22 mouse cellular contexts compared by ENCODE assay signal in genomic region chr12:119062490-119062889, GRCm38 (mm10).
A peak's percentile ranks its signal among the peaks of the same experiment; 100 is the strongest.
DNase-seq lines count a peak whose midpoint lies in the region; ATAC-seq lines count a peak whose summit lies in the region.
"Had no signal": no experiment of that assay in that cellular context is flagged by ENCODE, and none has a peak within 500 bp of the region (broad histone marks: within the 10 kb centered on the region; RNA-seq: fewer than 3 reads in every experiment).

No protein-coding gene starts in this region.

- no peak overlapping the region for H3K4me2 ChIP-seq in lung, embryonic 16.5 days (ENCODE audit: low read depth, low read length)
- H3K4me2 ChIP-seq: embryonic facial prominence, embryonic 13.5 days; embryonic facial prominence, embryonic 15.5 days; forebrain, embryonic 12.5 days had no signal

- DNase-seq in frontal cortex, postnatal 25 days (ENCODE audit: low spot score in 2 of 2) = no peak
- DNase-seq in lung, postnatal 36 days = no peak
- DNase-seq in telencephalon, adult 2 months (ENCODE audit: low read depth, low spot score) = peak; percentile 32
- no peak for DNase-seq in adrenal gland, postnatal 25 days
- DNase-seq: adrenal gland, adult 2 months; adrenal gland, postnatal 10 days; adrenal gland, postnatal 36 days; cerebellum, adult 11 months; cerebellum, adult 18-20 months; cerebellum, adult 8-10 months; cerebellum, adult 9-11 months; cerebellum, postnatal 14 days; cerebellum, postnatal 36 days; embryo, embryonic 11 days had no signal

- ATAC-seq in frontal cortex, adult (ENCODE audit: low TSS enrichment) = peak; percentile 79
- ATAC-seq in lung, embryonic 16.5 days (ENCODE audit: low read depth) = 0 out of 2 replicates have a peak, but pooled peaks have one; percentile 41
- ATAC-seq: forebrain, embryonic 14.5 days had no signal

- H3K4me3 ChIP-seq in lung, embryonic 16.5 days (ENCODE audit: low read length) = no peak overlapping the region
- H3K4me3 ChIP-seq: embryonic facial prominence, embryonic 13.5 days; embryonic facial prominence, embryonic 15.5 days; erythroblast, embryonic 14.5 days; forebrain, embryonic 10.5 days; forebrain, embryonic 12.5 days had no signal

- no peaks in the 10 kb centered on the region for H3K36me3 ChIP-seq in lung, embryonic 16.5 days (ENCODE audit: control insufficient read depth, insufficient read depth, low read length)
- H3K36me3 ChIP-seq: embryonic facial prominence, embryonic 13.5 days; embryonic facial prominence, embryonic 15.5 days; forebrain, embryonic 10.5 days; forebrain, embryonic 12.5 days had no signal

- H3K4me1 ChIP-seq in lung, embryonic 16.5 days (replicated peaks; ENCODE audit: control insufficient read depth, insufficient read depth, low read length) = no peaks in the 10 kb centered on the region; the same call in 1 of the 2 replicates
- H3K4me1 ChIP-seq: embryonic facial prominence, embryonic 13.5 days; embryonic facial prominence, embryonic 15.5 days; forebrain, embryonic 10.5 days; forebrain, embryonic 12.5 days had no signal

- no peak overlapping the region for H3K27ac ChIP-seq in lung, embryonic 16.5 days (ENCODE audit: low read length)
- H3K27ac ChIP-seq: embryonic facial prominence, embryonic 13.5 days; embryonic facial prominence, embryonic 15.5 days; forebrain, embryonic 10.5 days; forebrain, embryonic 12.5 days had no signal

- no peaks in the 10 kb centered on the region for H3K27me3 ChIP-seq in lung, embryonic 16.5 days (ENCODE audit: control insufficient read depth, insufficient read depth, low read depth, low read length)
- H3K27me3 ChIP-seq: embryonic facial prominence, embryonic 13.5 days; embryonic facial prominence, embryonic 15.5 days; forebrain, embryonic 12.5 days had no signal

- no peaks in the 10 kb centered on the region for H3K9me3 ChIP-seq in lung, embryonic 16.5 days (ENCODE audit: control insufficient read depth, low read length)
- H3K9me3 ChIP-seq: embryonic facial prominence, embryonic 13.5 days; embryonic facial prominence, embryonic 15.5 days; forebrain, embryonic 10.5 days; forebrain, embryonic 12.5 days had no signal

- no peak overlapping the region for H3K9ac ChIP-seq in lung, embryonic 16.5 days (ENCODE audit: low read length)
- H3K9ac ChIP-seq: embryonic facial prominence, embryonic 13.5 days; embryonic facial prominence, embryonic 15.5 days; forebrain, embryonic 12.5 days had no signal
